Mouse (Mus musculus): ENCODE measurements around the gene Gm47841. TPM values are rescaled to one million over a fixed set of nuclear protein-coding genes. Genes with fewer than 3 reads are reported as not detected.

Gene Gm47841
- polyA plus RNA-seq, 1 experiment from 2014 or later = not detected

- Histone ChIP-seq H3K4me1 (ENCODE audit: control insufficient read depth, insufficient read depth, low read length) (peaks cover 9% of the 10 kb centered on the region; the same call in 1 of the 2 replicates), H3K27me3 (replicated peaks; ENCODE audit: control insufficient read depth, insufficient read depth, low read length) (peaks cover 8% of the 10 kb centered on the region; the same call in 1 of the 2 replicates), H3K9ac (ENCODE audit: low read length) (peak overlapping the region; percentile 69)
Observed at GRCm38 (mm10) chr15:101077001-101077812, 30.0 kb upstream of the Gm47841 start.

GRCm38 (mm10) chr15:101076071-101077000 lies 29.1 kb upstream of the Gm47841 start:
- Histone ChIP-seq H3K4me2 (ENCODE audit: low read length) (peak overlapping the region; percentile 83), H3K27ac (ENCODE audit: low read depth, low read length) (no peak overlapping the region), H3K27me3 (replicated peaks; ENCODE audit: control insufficient read depth, insufficient read depth, low read length) (peaks cover 8% of the 10 kb centered on the region; the same call in 1 of the 2 replicates), H3K4me3 (ENCODE audit: low read depth, low read length) (peak overlapping the region; percentile 55), H3K4me1 (ENCODE audit: control insufficient read depth, insufficient read depth, low read length) (peaks cover 9% of the 10 kb centered on the region; the same call in 1 of the 2 replicates), H3K9me3 (replicated peaks; ENCODE audit: control insufficient read depth, low read length) (no peaks in the 10 kb centered on the region), H3K9ac (ENCODE audit: low read length) (peak overlapping the region; percentile 17; the same call in 1 of the 2 replicates), H3K36me3 (ENCODE audit: control insufficient read depth, insufficient read depth, low read length) (no peaks in the 10 kb centered on the region)
- ATAC-seq = peak; percentile 40; the same call in 1 of the 2 replicates
- no peak for DNase-seq (ENCODE audit: low spot score)
- WGBS = 2% methylated on average over 26 of the region's 26 CpGs

More at GRCm38 (mm10) chr15:101077001-101077812, 30.0 kb upstream of the Gm47841 start:
- H3K9me3 ChIP-seq (replicated peaks; ENCODE audit: control insufficient read depth, low read length) = no peaks in the 10 kb centered on the region
- H3K36me3 ChIP-seq (ENCODE audit: control insufficient read depth, insufficient read depth, low read length) = no peaks in the 10 kb centered on the region
- peak overlapping the region; percentile 55 for H3K4me3 ChIP-seq (ENCODE audit: low read depth, low read length)
- H3K27ac ChIP-seq (ENCODE audit: low read depth, low read length) = 0 out of 2 replicates have a peak overlapping the region, but pooled peaks have one; percentile 27
- DNase-seq (ENCODE audit: low spot score) (no peak), ATAC-seq (peak; percentile 30)
- 2% methylated on average over 34 of the region's 34 CpGs for WGBS
- H3K4me2 ChIP-seq (ENCODE audit: low read length) = peak overlapping the region; percentile 83

GRCm38 (mm10) chr15:101075656-101076055 lies 28.5 kb upstream of the Gm47841 start:
- Histone ChIP-seq H3K9ac (ENCODE audit: low read length) (no peak overlapping the region), H3K4me3 (ENCODE audit: low read depth, low read length) (0 out of 2 replicates have a peak overlapping the region, but pooled peaks have one; percentile 6), H3K4me1 (ENCODE audit: control insufficient read depth, insufficient read depth, low read length) (peaks cover 9% of the 10 kb centered on the region; the same call in 1 of the 2 replicates), H3K4me2 (ENCODE audit: low read length) (peak overlapping the region; percentile 83), H3K27me3 (replicated peaks; ENCODE audit: control insufficient read depth, insufficient read depth, low read length) (peaks cover 8% of the 10 kb centered on the region; the same call in 1 of the 2 replicates), H3K36me3 (ENCODE audit: control insufficient read depth, insufficient read depth, low read length) (no peaks in the 10 kb centered on the region), H3K27ac (ENCODE audit: low read depth, low read length) (no peak overlapping the region), H3K9me3 (replicated peaks; ENCODE audit: control insufficient read depth, low read length) (no peaks in the 10 kb centered on the region)
- ATAC-seq = no peak
- DNase-seq (ENCODE audit: low spot score) = no peak
- WGBS = 26% methylated on average over 5 of the region's 5 CpGs

- Histone ChIP-seq H3K27me3 (replicated peaks; ENCODE audit: control insufficient read depth, insufficient read depth, low read length) (peaks cover 8% of the 10 kb centered on the region; the same call in 1 of the 2 replicates), H3K27ac (ENCODE audit: low read depth, low read length) (no peak overlapping the region), H3K9me3 (replicated peaks; ENCODE audit: control insufficient read depth, low read length) (no peaks in the 10 kb centered on the region), H3K4me3 (ENCODE audit: low read depth, low read length) (no peak overlapping the region), H3K4me2 (ENCODE audit: low read length) (no peak overlapping the region), H3K36me3 (ENCODE audit: control insufficient read depth, insufficient read depth, low read length) (no peaks in the 10 kb centered on the region), H3K4me1 (ENCODE audit: control insufficient read depth, insufficient read depth, low read length) (peaks cover 9% of the 10 kb centered on the region; the same call in 1 of the 2 replicates), H3K9ac (ENCODE audit: low read length) (no peak overlapping the region)
- no peak for ATAC-seq
- no peak for DNase-seq (ENCODE audit: low spot score)
- WGBS = 74% methylated on average over 4 of the region's 4 CpGs
Observed at GRCm38 (mm10) chr15:101075150-101075549, 28.0 kb upstream of the Gm47841 start.

- Histone ChIP-seq H3K4me1 (ENCODE audit: control insufficient read depth, insufficient read depth, low read length) (peaks cover 9% of the 10 kb centered on the region; the same call in 1 of the 2 replicates), H3K27ac (ENCODE audit: low read depth, low read length) (no peak overlapping the region), H3K4me3 (ENCODE audit: low read depth, low read length) (no peak overlapping the region), H3K9me3 (replicated peaks; ENCODE audit: control insufficient read depth, low read length) (no peaks in the 10 kb centered on the region), H3K4me2 (ENCODE audit: low read length) (no peak overlapping the region), H3K27me3 (replicated peaks; ENCODE audit: control insufficient read depth, insufficient read depth, low read length) (peaks cover 8% of the 10 kb centered on the region; the same call in 1 of the 2 replicates), H3K9ac (ENCODE audit: low read length) (no peak overlapping the region), H3K36me3 (ENCODE audit: control insufficient read depth, insufficient read depth, low read length) (no peaks in the 10 kb centered on the region)
- no peak for ATAC-seq
- WGBS = 61% methylated on average over 5 of the region's 5 CpGs
- DNase-seq (ENCODE audit: low spot score) = no peak
Observed at GRCm38 (mm10) chr15:101074067-101074466, 26.9 kb upstream of the Gm47841 start.

- Histone ChIP-seq H3K9ac (ENCODE audit: low read length) (no peak overlapping the region), H3K36me3 (ENCODE audit: control insufficient read depth, insufficient read depth, low read length) (no peaks in the 10 kb centered on the region), H3K4me2 (ENCODE audit: low read length) (no peak overlapping the region), H3K27ac (ENCODE audit: low read depth, low read length) (no peak overlapping the region), H3K4me1 (ENCODE audit: control insufficient read depth, insufficient read depth, low read length) (peaks cover 7% of the 10 kb centered on the region; the same call in 1 of the 2 replicates), H3K9me3 (replicated peaks; ENCODE audit: control insufficient read depth, low read length) (no peaks in the 10 kb centered on the region), H3K4me3 (ENCODE audit: low read depth, low read length) (no peak overlapping the region), H3K27me3 (replicated peaks; ENCODE audit: control insufficient read depth, insufficient read depth, low read length) (peaks cover 8% of the 10 kb centered on the region; the same call in 1 of the 2 replicates)
- DNase-seq (ENCODE audit: low spot score) (no peak), ATAC-seq (no peak)
- 74% methylated on average over 2 of the region's 2 CpGs for WGBS
Observed at GRCm38 (mm10) chr15:101072736-101073135, 25.5 kb upstream of the Gm47841 start.

- WGBS = 38% methylated on average over 5 of the region's 5 CpGs
- no peaks in the 10 kb centered on the region for H3K4me1 ChIP-seq (ENCODE audit: control insufficient read depth, insufficient read depth, low read length)
- no peak overlapping the region for H3K4me2 ChIP-seq (ENCODE audit: low read length)
- ATAC-seq (no peak), DNase-seq (ENCODE audit: low spot score) (no peak)
- no peaks in the 10 kb centered on the region for H3K27me3 ChIP-seq (replicated peaks; ENCODE audit: control insufficient read depth, insufficient read depth, low read length)
- H3K4me3 ChIP-seq (ENCODE audit: low read depth, low read length) = no peak overlapping the region
- H3K36me3 ChIP-seq (ENCODE audit: control insufficient read depth, insufficient read depth, low read length) = no peaks in the 10 kb centered on the region
- H3K27ac ChIP-seq (ENCODE audit: low read depth, low read length) = no peak overlapping the region
- H3K9ac ChIP-seq (ENCODE audit: low read length) = no peak overlapping the region
- no peaks in the 10 kb centered on the region for H3K9me3 ChIP-seq (replicated peaks; ENCODE audit: control insufficient read depth, low read length)
Observed at GRCm38 (mm10) chr15:101070762-101071161, 23.6 kb upstream of the Gm47841 start.

- 58% methylated on average over 9 of the region's 9 CpGs for WGBS
- ATAC-seq (no peak), DNase-seq (ENCODE audit: low spot score) (no peak)
- H3K4me3 ChIP-seq (ENCODE audit: low read depth, low read length) = no peak overlapping the region
- H3K4me1 ChIP-seq (ENCODE audit: control insufficient read depth, insufficient read depth, low read length) = no peaks in the 10 kb centered on the region
- H3K9me3 ChIP-seq (replicated peaks; ENCODE audit: control insufficient read depth, low read length) = no peaks in the 10 kb centered on the region
- H3K36me3 ChIP-seq (ENCODE audit: control insufficient read depth, insufficient read depth, low read length) = no peaks in the 10 kb centered on the region
- no peak overlapping the region for H3K27ac ChIP-seq (ENCODE audit: low read depth, low read length)
- no peak overlapping the region for H3K4me2 ChIP-seq (ENCODE audit: low read length)
- no peak overlapping the region for H3K9ac ChIP-seq (ENCODE audit: low read length)
- no peaks in the 10 kb centered on the region for H3K27me3 ChIP-seq (replicated peaks; ENCODE audit: control insufficient read depth, insufficient read depth, low read length)
Observed at GRCm38 (mm10) chr15:101069641-101070190, 22.5 kb upstream of the Gm47841 start.

Measured in forebrain, embryonic 14.5 days (tissue).